Mouse (Mus musculus) layer of hippocampus, adult 18-20 months (tissue): ENCODE data around the gene Mrps7. TPM values are rescaled to one million over a fixed set of nuclear protein-coding genes. Genes with fewer than 3 reads are reported as not detected.

Experiments
- DNase-seq, 2 experiments: peaks; one replicate each; pipeline ENCODE4 v3.0.0; 2022; ENCODE audit warnings: low spot score in 2 of 2
- total RNA-seq, 2 experiments: library from RNA; stranded (reverse); gene quantifications; 2 replicates each; pipeline ENCODE4 v1.2.3; 2021

Gene Mrps7
- total RNA-seq, 2 experiments from 2014 or later: 49.0 to 50.1 TPM

GRCm38 (mm10) chr11:115627705-115628464 lies 24.2 kb downstream of the Mrps7 start, which contains the start of gene Slc25a19:
TSS of gene Slc25a19 (minus strand) at chr11:115628295.
- DNase-seq: peak; percentile 99 to 100

GRCm38 (mm10) chr11:115628465-115629101 lies 24.9 kb downstream of the Mrps7 start:
- no peak for DNase-seq

- DNase-seq: no peak
These were observed 26.2 kb downstream of the Mrps7 start for GRCm38 (mm10) chr11:115629734-115630531.

- no peak for DNase-seq
These were observed 27.1 kb downstream of the Mrps7 start for GRCm38 (mm10) chr11:115630532-115631504.

- peak in 1 of 2 experiments; percentile 51 for DNase-seq
These were observed 27.8 kb downstream of the Mrps7 start for GRCm38 (mm10) chr11:115631505-115631890.

- no peak for DNase-seq
These were observed 28.5 kb downstream of the Mrps7 start for GRCm38 (mm10) chr11:115632247-115632646.

GRCm38 (mm10) chr11:115632862-115633261 lies 29.1 kb downstream of the Mrps7 start:
- DNase-seq: no peak

GRCm38 (mm10) chr11:115634109-115634508 lies 30.4 kb downstream of the Mrps7 start:
- DNase-seq: no peak

GRCm38 (mm10) chr11:115635041-115635440 lies 31.3 kb downstream of the Mrps7 start:
- no peak for DNase-seq

GRCm38 (mm10) chr11:115635484-115635883 lies 31.8 kb downstream of the Mrps7 start:
- DNase-seq: no peak

GRCm38 (mm10) chr11:115636960-115637359 lies 33.2 kb downstream of the Mrps7 start:
- no peak for DNase-seq

- DNase-seq: no peak
These were observed 35.0 kb downstream of the Mrps7 start for GRCm38 (mm10) chr11:115638498-115639409.

- DNase-seq: no peak
These were observed 35.8 kb downstream of the Mrps7 start for GRCm38 (mm10) chr11:115639540-115639939.

GRCm38 (mm10) chr11:115640311-115640828 lies 36.6 kb downstream of the Mrps7 start:
- DNase-seq: no peak

- DNase-seq: no peak
These were observed 37.4 kb downstream of the Mrps7 start for GRCm38 (mm10) chr11:115640978-115641663.

- no peak for DNase-seq
These were observed 37.9 kb downstream of the Mrps7 start for GRCm38 (mm10) chr11:115641664-115642036.

GRCm38 (mm10) chr11:115642705-115643104 lies 39.0 kb downstream of the Mrps7 start:
- no peak for DNase-seq

- no peak for DNase-seq
These were observed 39.5 kb downstream of the Mrps7 start for GRCm38 (mm10) chr11:115643265-115643664.

GRCm38 (mm10) chr11:115644308-115644707 lies 40.6 kb downstream of the Mrps7 start:
- no peak for DNase-seq
